Mouse (Mus musculus): ENCODE data around the gene Wdr43.

DNA sequence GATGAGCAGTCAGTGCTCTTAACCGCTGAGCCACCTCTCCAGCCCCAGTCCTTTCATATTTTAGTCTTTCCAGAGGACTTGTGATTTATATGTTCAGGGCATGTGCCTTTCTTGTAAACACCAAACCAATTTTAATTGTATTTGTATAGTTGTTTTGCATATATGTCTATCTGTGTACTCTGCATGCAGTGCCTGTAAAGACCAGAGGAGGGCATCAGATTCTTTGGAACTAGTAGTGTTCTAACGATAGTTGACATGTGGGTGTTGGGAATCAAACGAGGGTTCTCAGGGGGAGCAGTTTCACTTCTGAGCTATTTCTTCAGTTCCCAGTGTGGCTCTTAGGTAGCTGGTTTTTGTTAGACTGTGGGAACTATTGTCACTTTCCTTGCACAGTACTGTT lies 26.5 kb downstream of the Wdr43 start:
- no peak for TF ChIP-seq POLR2A (IDR thresholded peaks at IDR 0.05; ENCODE audit: low read depth, low read length)
- TF ChIP-seq CTCF (conservative IDR thresholded peaks at IDR 0.05; ENCODE audit: insufficient read depth, insufficient read length, low read depth, low read length): no peak
